Mouse (Mus musculus): Measurements from ENCODE around the gene Cstf2. TPM values are rescaled to one million over a fixed set of nuclear protein-coding genes. Genes with fewer than 3 reads are reported as not detected.
A peak's percentile ranks its signal among the peaks of the same experiment; 100 is the strongest.

Gene Cstf2
- 49.1 and 50.2 TPM in 2 replicates for total RNA-seq (2021)
- long read RNA-seq, experiment 1, full-length matches to known transcripts, result 20 of 35 reads
- long read RNA-seq, experiment 1, partial matches to known transcripts, result 10 of 35 reads
- long read RNA-seq, experiment 1, other reads (novel, unspliced or antisense), result 5 of 35 reads
- long read RNA-seq, experiment 2, full-length matches to known transcripts, result 25 of 36 reads
- long read RNA-seq, experiment 2, partial matches to known transcripts, result 3 of 36 reads
- long read RNA-seq, experiment 2, other reads (novel, unspliced or antisense), result 8 of 36 reads

GRCm38 (mm10) chrX:134058987-134059712 is at the start of gene Cstf2:
Gene Cstf2 (plus strand): TSS chrX:134059187.
- DNase-seq, result peak; percentile 96

- DNase-seq, result peak; percentile 72
These were observed 40.0 kb upstream of the Cstf2 start for GRCm38 (mm10) chrX:134019005-134019404.

- DNase-seq, result no peak
These were observed 38.3 kb upstream of the Cstf2 start for GRCm38 (mm10) chrX:134020664-134021063.

- no peak for DNase-seq
These were observed 10.0 kb upstream of the Cstf2 start for GRCm38 (mm10) chrX:134048994-134049393.

- DNase-seq, result no peak
These were observed 2.1 kb upstream of the Cstf2 start for GRCm38 (mm10) chrX:134056897-134057296.

- DNase-seq, result no peak
These were observed 729 bp upstream of the Cstf2 start for GRCm38 (mm10) chrX:134058040-134058875.

GRCm38 (mm10) chrX:134059764-134060163 is 777 bp downstream of the Cstf2 start:
- no peak for DNase-seq

GRCm38 (mm10) chrX:134085453-134085852 is 26.5 kb downstream of the Cstf2 start:
- DNase-seq, result no peak

GRCm38 (mm10) chrX:134102641-134103040 is 43.7 kb downstream of the Cstf2 start:
- DNase-seq, result no peak

GRCm38 (mm10) chrX:134111767-134112166 is 52.8 kb downstream of the Cstf2 start:
- no peak for DNase-seq

- DNase-seq, result no peak
These were observed 57.4 kb downstream of the Cstf2 start for GRCm38 (mm10) chrX:134116417-134116816.

GRCm38 (mm10) chrX:134128549-134128948 is 69.6 kb downstream of the Cstf2 start:
- no peak for DNase-seq

- peak; percentile 29 for DNase-seq
These were observed 73.3 kb downstream of the Cstf2 start for GRCm38 (mm10) chrX:134132295-134132694.

GRCm38 (mm10) chrX:134133821-134134220 is 74.8 kb downstream of the Cstf2 start:
- DNase-seq, result no peak

Small RNAs within 50 kb of the gene (microRNA-seq; reads per million reads assigned to microRNA genes)
- gene Mir3112, result 0 reads per million in 2 experiments

Other genes starting within 250 kb of the Cstf2 start
- 0.38 and 0.41 TPM in 2 replicates for gene Tnmd, start 208.2 kb upstream of the Cstf2 start, total RNA-seq (2021)
- 20.9 and 23.7 TPM in 2 replicates for gene Tspan6, start 160.8 kb upstream of the Cstf2 start, total RNA-seq (2021)
- gene Srpx2, start 150.8 kb upstream of the Cstf2 start, total RNA-seq (2021), result 1.9 and 2.2 TPM in 2 replicates
- 9.0 and 11.0 TPM in 2 replicates for gene Sytl4, start 77.4 kb upstream of the Cstf2 start, total RNA-seq (2021)
- gene Xkrx, start 102.9 kb downstream of the Cstf2 start, total RNA-seq (2021), result 1.2 and 2.3 TPM in 2 replicates
- gene Arl13a, start 128.3 kb downstream of the Cstf2 start, total RNA-seq (2021), result not detected in 2 replicates
- gene Nox1, start 162.8 kb downstream of the Cstf2 start, total RNA-seq (2021), result 0.67 and 0.68 TPM in 2 replicates
- gene Trmt2b, start 217.8 kb downstream of the Cstf2 start, total RNA-seq (2021), result 41.4 and 43.2 TPM in 2 replicates
- 170 and 191 TPM in 2 replicates for gene Tmem35a, start 236.0 kb downstream of the Cstf2 start, total RNA-seq (2021)
- gene Cenpi, start 248.9 kb downstream of the Cstf2 start, total RNA-seq (2021), result 7.6 TPM in 2 replicates